Mouse (Mus musculus) kidney, adult 8-10 months (tissue): ENCODE data around the gene Tmbim7.
"Not testable (repeated sequence)": the region's sequence is repeated elsewhere in the genome, so short reads cannot be mapped to it uniquely, and the experiment has no call there.

ENCODE experiments used
- DNase-seq, 2 experiments: peaks; one replicate each; pipeline ENCODE4 v3.0.0; 2022

Gene Tmbim7

DNA sequence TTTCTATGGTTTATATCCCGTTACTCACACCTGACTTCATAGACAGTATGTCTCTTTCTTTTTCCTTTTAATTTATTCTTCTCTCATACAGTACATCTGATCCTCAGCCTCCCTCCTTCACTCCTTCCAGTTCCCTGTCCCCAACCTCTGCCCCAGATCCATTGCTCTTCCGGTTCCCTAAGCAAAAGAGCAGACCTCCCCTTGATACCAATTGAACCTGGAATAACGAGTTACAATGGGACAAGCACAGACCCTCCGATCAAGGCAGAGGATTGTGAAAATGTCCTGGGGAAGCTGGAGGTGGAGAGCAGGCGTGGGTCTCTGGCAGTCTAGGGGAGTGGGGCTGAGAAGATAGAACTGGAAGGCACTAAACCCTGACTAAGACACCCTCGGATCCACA lies at the start of gene Tmbim7:
Tmbim7 (plus strand) TSS at position 301 of the 400 bp plus-strand sequence.
- DNase-seq = no peak

DNA sequence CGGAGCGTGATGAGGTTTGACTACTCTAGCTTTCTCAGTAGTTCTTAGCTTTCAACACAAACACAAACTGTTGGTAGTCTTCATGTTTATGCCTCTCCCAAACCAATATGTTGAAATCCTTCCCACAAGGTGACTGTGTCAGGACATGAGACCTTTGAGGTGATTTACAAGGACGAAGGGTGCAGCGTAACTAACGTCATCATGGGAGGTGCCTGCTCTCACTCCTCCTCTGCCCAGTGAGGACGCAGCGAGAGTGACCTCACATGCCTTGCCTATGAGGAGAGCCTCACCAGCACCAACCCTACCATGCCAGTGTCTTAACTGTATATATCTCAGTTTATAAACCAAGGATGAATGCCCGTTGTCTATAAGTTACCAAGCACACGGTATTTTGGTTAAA lies 43.9 kb upstream of the Tmbim7 start:
- no peak for DNase-seq

- DNase-seq = no peak
These were observed 41.7 kb upstream of the Tmbim7 start for GRCm38 (mm10) chr5:3609241-3609640.

DNA sequence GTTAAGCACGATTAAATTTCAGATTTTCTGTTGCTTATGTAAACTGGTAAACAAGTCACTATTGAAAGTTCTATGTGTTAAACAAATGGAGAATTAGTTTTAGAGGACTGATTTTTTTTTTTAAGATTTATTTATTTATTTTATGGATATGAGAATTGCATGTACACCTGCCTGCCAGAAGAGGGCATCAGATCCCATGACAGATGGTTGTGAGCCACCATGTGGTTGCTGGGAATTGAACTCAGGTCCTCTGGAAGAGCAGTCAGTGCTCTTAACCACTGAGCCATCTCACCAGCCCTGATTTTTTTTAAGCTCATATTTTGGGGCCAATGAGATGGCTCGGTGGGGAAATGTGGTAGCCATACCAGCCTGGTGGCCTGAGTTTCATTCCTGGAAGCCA lies 39.1 kb upstream of the Tmbim7 start:
- not testable (repeated sequence) for DNase-seq

DNA sequence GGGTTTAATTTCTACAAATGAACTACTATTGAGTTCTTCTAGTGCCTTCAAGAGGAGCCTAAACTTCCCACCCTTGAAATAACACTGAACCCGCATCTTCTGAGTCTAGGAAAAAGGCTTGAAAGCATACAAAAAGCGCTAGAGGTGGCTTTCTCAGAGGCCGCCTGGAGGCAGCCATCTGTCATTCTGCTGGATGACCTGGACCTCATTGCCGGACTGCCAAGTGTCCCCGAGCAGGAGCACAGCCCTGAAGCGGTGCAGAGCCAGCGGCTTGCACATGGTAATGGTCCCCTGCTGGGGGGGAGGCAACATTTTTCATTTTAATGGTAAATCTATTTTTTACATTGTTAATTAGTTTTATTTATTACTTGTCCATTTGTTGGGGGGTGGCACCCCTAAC lies 30.5 kb upstream of the Tmbim7 start:
- DNase-seq = no peak

GRCm38 (mm10) chr5:3630055-3630454 lies 20.9 kb upstream of the Tmbim7 start:
- DNase-seq = no peak

- peak in 1 of 2 experiments; percentile 36 for DNase-seq
These were observed 19.3 kb upstream of the Tmbim7 start for GRCm38 (mm10) chr5:3631512-3632271.

- no peak for DNase-seq
These were observed 18.7 kb upstream of the Tmbim7 start for GRCm38 (mm10) chr5:3632285-3632684.

- DNase-seq = no peak
These were observed 17.7 kb upstream of the Tmbim7 start for GRCm38 (mm10) chr5:3633315-3633714.

GRCm38 (mm10) chr5:3633951-3634350 lies 17.0 kb upstream of the Tmbim7 start:
- DNase-seq = no peak

DNA sequence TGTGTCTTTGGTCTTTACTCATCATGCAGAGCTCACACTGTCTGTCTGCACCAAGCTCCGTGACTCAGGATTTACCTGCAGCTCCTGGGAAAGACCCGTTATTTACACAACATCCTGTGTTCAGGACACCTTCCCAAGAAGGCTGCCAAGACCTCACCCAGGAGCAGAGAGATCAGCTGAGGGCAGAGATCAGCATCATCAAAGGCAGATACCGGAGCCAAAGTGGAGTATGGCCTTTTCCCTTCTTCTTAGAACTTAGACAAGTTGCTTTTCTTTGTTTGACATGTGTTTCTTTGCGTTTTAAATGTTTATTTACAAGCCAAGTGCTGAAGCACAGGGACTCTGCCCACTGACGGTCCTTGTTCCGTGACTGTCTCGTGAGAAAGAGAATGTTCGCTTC lies 15.7 kb upstream of the Tmbim7 start:
- no peak for DNase-seq

DNA sequence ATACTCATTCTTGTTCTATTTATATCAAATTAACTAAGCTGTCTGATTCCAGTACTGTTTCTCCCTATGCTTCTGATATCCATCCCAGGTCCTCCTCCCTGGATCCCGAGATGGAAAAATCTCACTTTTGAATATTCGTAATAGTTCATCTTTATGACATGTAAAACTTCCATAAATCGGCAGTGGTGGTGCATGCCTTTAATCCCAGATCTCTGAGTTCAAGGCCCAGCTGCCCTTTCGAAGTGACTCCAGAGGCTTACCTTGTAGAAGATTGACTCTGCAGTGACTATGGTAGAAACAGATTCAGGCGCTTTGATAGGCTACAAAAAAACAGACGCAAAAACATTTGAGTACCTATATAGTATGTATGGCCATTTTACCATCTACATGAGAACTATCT lies 6.4 kb upstream of the Tmbim7 start:
- DNase-seq = no peak

GRCm38 (mm10) chr5:3645326-3645725 lies 5.7 kb upstream of the Tmbim7 start:
- no peak for DNase-seq

- DNase-seq = no peak
These were observed 4.4 kb upstream of the Tmbim7 start for GRCm38 (mm10) chr5:3646539-3646938.

- DNase-seq = peak; percentile 32 to 48
These were observed 3.8 kb upstream of the Tmbim7 start for GRCm38 (mm10) chr5:3646991-3647707.

DNA sequence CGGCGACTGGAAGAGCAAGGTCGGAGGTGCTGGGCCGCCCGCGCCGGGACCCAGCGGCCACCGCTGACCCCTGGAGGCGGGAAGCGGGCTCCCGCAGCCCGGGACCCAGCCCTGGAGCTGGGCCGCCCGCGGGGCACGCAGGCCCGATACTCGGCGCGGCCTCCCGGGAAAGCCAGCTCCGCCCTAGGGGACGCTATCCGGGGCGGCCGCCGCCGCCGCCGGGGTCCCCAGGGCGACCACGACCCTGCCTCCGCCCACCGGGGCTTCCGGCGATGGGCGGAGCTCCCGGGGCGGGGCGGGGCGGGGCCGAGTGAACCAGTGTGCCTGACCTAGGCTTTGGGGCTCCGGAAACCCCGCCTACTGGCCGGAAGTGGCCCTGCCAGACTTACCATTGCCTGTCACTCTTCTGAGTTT lies 3.3 kb upstream of the Tmbim7 start:
- peak; percentile 93 to 94 for DNase-seq

DNA sequence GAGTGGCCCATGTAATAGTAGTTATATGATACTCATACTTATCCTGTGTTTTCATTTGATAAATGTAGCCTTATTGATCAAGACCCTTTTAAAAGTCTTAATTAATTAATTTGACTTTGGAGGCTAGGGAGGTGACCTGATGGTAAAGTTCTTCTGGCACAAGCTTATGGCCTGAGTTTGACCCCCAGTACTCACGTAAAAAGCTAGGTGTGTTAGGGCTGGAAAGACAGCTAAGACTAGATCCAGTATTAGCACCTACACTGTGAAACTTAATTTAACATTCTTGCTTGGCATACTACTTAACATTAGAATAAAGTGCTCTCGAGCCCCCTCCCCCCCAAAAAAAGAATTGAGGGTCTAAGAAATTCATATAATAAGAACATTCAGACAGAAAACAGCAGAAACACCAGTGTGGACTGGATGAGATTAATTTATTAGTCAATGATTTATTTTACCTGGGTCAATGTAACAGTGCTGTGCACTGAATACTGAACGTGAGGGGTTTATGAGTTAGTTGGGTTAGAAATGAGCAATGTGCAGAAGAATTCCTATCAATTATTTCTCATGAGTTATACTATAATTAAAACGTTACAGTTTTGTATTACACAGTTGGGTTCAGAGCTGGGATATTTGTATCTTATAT lies 2.7 kb upstream of the Tmbim7 start:
- DNase-seq = peak in 1 of 2 experiments; percentile 42

DNA sequence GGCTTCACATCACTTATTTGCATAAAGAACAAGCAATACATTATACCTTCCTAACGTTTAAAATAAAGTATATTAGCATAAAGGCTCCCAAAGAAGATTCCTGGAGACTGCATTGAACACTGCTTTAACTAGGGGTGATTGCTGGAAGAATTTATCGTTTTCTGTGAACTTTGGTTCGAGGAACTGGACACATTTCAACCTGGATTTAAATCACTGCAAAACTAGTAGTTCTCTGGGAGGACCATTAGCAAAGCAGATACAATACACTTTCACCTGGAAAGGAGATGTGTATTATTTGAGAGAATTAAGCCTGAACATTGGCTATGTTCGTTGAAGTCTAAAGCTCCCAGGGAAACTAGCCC lies 2.2 kb upstream of the Tmbim7 start:
- DNase-seq = peak in 1 of 2 experiments; percentile 18

GRCm38 (mm10) chr5:3651621-3652020 lies 640 bp downstream of the Tmbim7 start:
- no peak for DNase-seq

DNA sequence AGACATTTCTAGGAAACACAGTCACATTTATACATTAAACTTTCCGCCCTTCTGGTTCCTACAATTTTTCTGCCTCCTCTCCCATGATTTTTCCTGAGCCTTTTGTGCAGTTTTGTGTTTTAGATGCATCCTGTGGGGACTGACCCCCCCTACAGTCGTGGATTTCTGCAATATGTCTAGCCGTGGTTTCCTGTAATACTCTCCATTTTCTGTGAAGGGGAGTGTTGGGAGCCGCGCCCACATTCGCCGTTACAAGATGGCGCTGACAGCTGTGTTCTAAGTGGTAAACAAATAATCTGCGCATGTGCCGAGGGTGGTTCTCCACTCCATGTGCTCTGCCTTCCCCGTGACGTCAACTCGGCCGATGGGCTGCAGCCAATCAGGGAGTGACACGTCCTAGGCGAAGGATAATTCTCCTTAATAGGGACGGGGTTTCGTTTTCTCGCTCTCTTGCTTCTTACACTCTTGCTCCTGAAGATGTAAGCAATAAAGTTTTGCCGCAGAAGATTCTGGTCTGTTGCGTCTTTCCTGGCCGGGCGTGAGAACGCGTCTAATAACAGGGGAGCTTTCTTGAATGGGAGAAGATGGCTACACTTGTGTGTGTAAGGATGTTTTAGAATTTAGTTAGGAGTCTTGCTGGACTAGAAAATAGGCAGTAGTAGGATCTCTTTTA lies 2.1 kb downstream of the Tmbim7 start:
- not testable (repeated sequence) for DNase-seq

DNA sequence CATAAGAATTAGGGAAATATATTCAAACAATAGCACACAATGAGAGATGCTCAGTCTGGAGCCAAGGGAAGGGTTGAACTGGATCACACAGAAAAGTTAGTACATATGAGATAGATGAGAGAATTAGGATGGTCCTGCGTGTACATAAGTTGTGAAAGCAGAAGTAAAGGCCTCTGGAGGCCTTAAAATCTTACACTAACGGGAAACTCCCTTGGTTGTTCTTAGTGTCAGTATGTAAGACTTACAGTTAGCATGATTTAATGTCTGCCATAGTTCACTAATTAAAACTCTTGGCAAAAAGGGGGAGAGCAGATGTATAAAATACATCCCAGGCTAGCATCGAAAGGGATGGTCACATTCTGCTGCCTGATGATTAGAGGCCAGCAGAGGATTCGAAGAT lies 2.8 kb downstream of the Tmbim7 start:
- DNase-seq = no peak

GRCm38 (mm10) chr5:3657085-3657484 lies 6.1 kb downstream of the Tmbim7 start, which contains the start of gene Gatad1:
Gene Gatad1, minus strand, starts transcription at chr5:3657185.
- no peak for DNase-seq

DNA sequence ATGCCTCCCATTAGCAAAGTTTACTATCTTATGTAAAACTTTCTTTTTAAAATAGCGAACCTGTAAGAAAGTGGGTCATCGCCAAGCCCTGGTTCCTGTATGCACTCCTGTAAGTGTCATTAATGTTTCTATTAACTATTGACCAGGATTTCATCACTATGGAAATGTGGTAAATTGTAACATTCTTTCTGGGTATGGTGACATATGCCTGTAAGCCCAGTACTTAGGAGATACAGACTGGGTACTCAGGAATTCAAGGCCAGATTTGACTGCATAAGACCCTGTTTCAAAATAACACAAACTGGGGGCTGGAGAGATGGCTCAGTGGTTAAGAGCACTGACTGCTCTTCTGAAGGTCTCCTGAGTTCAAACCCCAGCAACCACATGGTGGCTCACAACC lies 14.2 kb downstream of the Tmbim7 start:
- no peak for DNase-seq
